Mouse (Mus musculus) neutrophil, adult 5-6 weeks (primary cell): Measurements from ENCODE around the gene Gm10190. TPM values are rescaled to one million over a fixed set of nuclear protein-coding genes. Genes with fewer than 3 reads are reported as not detected.

ENCODE experiments used
- ATAC-seq: fragments of 151-379, 151-347 bp; 2 replicates; pipeline ENCODE4 v1.8.0; 2017; ENCODE audit warnings: mild to moderate bottlenecking, moderate TSS enrichment; ENCODE audit not compliant: insufficient number of reproducible peaks, poor library complexity, low FRiP score, severe bottlenecking; ENCODE audit errors: extremely low read depth
- total RNA-seq: library from RNA; stranded (forward); fragments of 200-1000 nt; gene quantifications from 2 replicates; pipeline ENCODE4 v1.2.3, GENCODE M21; 2017

Gene Gm10190
- total RNA-seq, 1 experiment from 2014 or later = not detected

DNA sequence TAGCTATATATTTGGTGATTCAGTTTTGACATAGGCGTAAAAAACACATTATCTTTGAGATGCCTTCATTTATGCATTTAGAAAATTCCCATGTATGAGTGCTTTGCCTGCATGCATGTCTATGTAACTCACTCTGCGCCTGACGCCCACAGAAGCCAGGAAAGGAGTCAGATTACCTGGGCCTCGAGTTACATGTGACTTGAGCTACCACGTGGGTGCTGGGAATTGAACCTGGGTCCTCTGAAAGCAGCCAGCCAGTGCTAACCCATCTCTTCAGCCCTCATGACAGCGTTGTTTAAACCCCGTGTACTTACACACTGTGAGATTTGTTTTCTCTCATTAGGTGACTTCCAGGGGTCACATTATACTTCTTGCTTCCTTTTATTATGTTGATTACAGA, 48.8 kb downstream of the Gm10190 start:
- ATAC-seq = no peak

- peak; percentile 74; the same call in 1 of the 2 replicates for ATAC-seq
Measured at GRCm38 (mm10) chr17:80323658-80324057, 49.7 kb downstream of the Gm10190 start.

Other genes with a start within 250 kb of the Gm10190 start
- 10.8 and 15.5 TPM in 2 replicates for gene Galm, start 246.1 kb downstream of the Gm10190 start, total RNA-seq
- 294 and 322 TPM in 2 replicates for gene Srsf7, start 166.2 kb downstream of the Gm10190 start, total RNA-seq
- not detected in 2 replicates for gene Ttc39d, start 166.1 kb downstream of the Gm10190 start, total RNA-seq
- 6.6 and 8.3 TPM in 2 replicates for gene Gemin6, start 149.1 kb downstream of the Gm10190 start, total RNA-seq
- gene Morn2, start 83.3 kb downstream of the Gm10190 start, total RNA-seq = 1.7 and 1.8 TPM in 2 replicates
- 71.6 and 74.3 TPM in 2 replicates for gene Dhx57, start 83.1 kb downstream of the Gm10190 start, total RNA-seq
- gene Arhgef33, start 66.1 kb downstream of the Gm10190 start, total RNA-seq = not detected in 2 replicates
- 14.6 and 15.9 TPM in 2 replicates for gene Sos1, start 106.9 kb upstream of the Gm10190 start, total RNA-seq
- gene Cdkl4, start 204.3 kb upstream of the Gm10190 start, total RNA-seq = 0.86 and 0.93 TPM in 2 replicates